Mouse (Mus musculus): ENCODE results near the gene Krtap2-4.
"Not testable (repeated sequence)": the region's sequence is repeated elsewhere in the genome, so short reads cannot be mapped to it uniquely, and the experiment has no call there.

Gene Krtap2-4

DNA sequence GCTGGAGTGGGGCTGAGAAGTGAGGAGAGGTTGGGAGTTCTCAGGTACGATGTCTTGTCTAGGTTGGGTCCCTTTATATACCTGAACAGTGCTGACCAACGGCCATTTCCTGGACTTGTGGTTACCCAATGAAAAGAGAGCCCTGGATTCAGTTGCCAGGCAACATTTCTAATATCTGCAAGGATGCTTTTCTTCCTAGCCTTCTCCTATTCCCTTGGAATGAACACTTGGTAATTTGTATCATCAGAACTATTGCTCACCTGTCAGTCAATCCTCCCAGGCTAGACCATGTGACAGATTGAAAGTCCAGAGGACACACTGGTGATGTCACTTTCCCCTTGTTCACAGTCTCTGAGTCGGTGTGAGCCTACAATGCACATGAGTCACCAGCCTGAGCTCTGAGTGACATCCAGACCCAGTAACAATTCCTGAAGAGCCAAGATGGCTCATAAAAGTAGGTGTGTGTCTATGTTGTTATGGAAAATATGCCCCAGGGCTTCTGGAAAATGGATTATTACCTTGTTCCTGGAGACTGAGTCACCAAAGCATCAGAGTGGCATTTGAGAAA, at the start of gene Krtap2-4:
Gene Krtap2-4, minus strand, starts transcription at position 51 of the 568 bp plus-strand sequence.
- no peak for DNase-seq

DNA sequence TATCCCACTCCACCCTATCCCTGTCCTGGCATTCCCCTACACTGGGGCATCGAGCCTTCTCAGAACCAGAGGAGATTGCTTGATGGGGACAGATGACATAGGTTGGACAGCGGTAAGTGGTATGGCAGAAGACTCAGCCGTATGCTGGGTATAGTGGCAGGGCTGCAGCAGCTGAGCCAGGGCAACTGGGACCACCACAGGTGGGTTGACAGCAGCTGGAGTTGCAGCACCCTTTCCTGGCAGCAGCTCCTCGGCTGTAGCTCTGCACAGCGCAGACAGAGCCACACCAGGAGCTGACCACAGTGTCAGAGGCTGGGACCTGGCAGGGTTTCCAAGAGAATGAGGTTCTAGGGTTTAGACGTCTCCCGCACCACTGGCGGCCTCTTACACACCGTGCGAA, 48.2 kb upstream of the Krtap2-4 start:
- no peak for DNase-seq

DNA sequence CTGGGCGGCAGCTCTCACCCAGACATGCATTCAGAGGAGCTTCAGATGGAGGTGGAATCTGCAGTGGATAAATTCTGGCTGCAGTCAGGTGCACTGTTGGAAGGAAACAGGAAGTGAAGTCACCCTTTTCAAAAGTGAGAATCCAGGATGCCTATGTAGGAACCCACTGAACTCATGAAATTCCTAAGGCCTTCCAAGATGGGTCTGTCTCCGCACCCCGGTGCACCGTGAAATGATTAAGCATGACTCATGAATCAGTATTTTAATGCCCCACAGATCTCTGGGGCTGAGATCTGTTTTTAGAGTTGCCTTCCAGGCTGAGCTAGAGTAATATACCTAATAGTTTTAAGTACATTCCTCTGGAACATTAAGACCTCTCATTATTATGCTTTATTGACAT, 44.6 kb upstream of the Krtap2-4 start:
- DNase-seq = no peak

DNA sequence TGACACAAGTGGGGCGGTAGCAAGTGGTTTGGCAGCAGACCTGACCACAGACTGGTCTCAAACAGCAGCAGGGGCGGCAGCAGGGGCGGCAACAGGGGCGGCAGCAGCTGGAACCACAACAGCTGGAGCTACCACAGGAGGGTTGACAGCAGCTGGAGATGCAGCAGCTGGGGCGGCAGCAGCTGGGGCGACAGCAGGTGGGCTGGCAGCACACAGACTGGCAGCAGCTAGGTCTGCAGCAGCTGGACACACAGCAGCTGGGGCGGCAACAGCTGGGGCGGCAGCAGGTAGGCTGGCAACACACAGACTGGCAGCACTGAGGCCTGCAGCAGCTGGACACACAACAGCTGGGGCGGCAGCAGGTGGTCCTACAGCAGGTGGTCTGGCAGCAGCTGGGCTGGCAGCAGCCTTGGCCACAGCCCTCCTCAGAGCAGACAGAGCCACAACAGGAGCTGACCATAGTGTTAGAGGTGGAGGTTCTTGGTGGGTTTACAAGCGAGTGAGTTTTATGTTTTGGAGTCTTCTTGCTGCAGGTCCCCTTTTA, 43.9 kb upstream of the Krtap2-4 start, which contains the start of gene Gm11563:
Gene Gm11563, minus strand, starts transcription at position 494 of the 544 bp plus-strand sequence.
- not testable (repeated sequence) for DNase-seq

DNA sequence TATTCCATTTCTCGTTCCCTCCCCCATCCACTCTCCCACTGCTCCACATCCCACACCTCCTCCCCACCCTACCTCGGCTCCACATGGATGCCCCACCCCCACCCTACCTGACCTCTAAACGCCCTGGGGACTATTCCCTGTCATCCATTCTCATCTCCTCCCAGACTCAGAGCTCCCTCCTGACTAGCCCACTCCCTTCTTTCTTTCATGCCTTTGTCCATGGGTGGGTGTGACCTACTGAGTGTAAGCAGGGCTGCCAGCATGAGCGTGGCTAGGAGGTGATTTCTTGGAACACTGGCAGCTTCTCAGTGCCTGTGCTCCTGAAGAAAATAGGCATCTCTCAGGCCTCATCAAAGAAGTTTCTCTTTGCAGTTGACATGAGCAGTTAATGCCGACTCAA, 42.4 kb upstream of the Krtap2-4 start:
- DNase-seq = no peak

DNA sequence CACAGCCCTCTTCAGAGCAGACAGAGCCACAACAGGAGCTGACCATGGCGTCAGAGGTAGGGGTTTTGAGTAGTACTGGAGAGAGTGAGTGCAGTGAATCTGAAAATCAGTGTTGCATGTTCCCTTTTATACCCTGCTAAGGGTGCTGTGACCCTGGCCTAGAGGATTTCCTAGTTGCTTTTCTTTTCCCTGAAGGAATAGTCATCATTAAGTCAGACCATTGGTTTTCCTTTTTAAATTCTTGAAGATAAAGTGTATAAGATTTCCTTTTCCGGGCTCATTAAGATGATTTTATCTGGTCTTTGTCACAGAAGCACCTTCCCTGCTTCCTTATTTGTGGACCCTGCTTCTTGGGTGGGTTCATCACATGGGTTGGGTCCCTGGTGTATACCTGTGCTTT, 35.5 kb upstream of the Krtap2-4 start, which contains the start of gene Gm11555:
Gene Gm11555, minus strand, starts transcription at position 101 of the 400 bp plus-strand sequence.
- no peak for DNase-seq

DNA sequence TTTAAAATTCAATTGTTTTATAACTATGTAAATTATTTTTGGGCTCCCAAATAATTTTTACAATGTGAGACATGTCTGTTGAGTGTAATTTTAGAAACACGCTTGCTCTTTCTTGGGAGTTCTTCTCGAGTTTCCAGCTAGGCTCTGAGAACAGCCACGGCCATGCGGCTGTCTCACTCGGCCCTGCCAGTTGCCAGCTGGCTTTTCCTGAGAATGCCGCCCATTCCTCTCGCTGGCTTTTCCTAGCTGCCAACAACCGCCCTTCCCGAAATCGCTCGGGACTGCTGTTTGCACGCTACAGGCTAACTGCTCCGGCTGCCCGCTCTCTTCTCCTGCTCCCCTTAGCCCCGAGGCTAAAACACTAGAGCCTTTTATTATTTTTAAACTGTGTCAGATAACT, 31.8 kb upstream of the Krtap2-4 start:
- DNase-seq = no peak

DNA sequence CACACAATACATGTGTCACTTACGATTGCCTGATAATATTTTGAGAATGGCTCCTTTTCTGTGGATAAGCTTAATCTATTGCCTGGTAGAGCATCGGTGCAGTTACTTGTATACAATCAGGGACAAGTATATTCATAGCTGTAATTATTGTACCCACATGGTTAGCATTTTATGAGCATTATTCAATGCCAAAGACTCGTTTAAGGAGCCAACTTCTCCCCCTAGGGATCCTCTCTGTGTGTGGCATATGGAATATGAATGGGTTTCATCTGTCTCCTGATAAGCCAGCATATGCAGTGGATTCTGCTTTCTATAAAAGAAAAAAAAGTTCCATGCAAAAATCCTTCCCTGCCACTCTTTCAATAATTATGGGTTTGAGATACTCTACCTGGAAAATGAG, 29.7 kb upstream of the Krtap2-4 start:
- no peak for DNase-seq

DNA sequence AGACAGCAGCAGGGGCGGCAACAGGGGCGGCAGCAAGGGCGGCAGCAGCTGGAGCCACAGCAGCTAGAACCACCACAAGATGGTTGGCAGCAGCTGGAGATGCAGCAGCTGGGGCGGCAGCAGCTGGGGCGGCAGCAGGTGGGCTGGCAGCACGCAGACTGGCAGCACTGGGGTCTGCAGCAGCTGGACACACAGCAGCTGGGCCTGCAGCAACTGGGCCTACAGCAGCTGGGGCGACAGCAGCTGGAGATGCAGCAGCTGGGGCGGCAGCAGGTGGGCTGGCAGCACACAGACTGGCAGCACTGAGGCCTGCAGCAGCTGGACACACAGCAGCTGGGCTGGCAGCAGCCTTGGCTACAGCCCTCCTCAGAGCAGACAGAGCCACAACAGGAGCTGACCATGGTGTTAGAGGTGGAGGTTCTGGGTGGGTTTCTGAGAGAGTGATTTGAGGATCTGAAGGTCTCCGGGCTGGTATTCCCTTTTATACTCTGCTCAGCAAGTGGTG, 29.0 kb upstream of the Krtap2-4 start, which contains the start of gene Krtap4-7:
Gene Krtap4-7, minus strand, starts transcription at position 455 of the 505 bp plus-strand sequence.
- DNase-seq = not testable (repeated sequence)

DNA sequence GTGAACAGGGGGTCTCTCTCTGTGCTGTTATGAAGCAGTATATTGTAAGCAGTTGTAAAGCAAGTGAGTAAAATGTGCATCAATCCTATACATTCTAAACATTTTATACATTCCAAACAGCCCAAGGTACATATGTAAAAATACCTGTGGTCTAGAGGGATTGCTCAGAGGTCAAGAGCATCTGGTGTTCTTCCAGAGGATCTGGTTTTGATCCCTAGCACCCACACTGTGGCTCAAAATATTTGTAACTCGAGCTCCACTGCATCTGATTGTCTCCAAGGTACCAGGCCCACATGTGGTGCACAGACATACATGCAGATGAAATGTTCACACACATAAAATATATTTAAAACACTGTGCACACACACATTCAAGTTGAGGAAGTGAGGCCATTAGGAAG, 26.3 kb upstream of the Krtap2-4 start:
- DNase-seq = no peak

DNA sequence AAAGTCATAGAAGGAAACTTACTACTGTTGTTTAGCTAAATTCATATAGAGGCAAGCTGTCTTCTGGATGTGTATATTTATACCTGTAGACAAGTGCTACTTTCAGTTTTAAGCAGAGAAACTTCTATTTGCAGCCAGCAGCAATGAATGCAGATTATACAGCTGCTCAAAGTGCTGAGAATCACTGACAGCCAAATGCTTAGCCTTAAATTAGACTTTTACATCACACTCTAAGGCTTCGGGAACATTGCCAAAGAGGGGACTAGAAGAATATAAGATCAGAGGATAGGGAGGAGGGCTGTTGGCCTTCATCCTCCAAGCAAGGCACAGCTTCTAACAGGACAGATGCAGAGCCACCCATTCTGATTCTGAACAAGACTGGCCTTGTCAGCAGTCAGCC, 22.4 kb upstream of the Krtap2-4 start:
- no peak for DNase-seq

DNA sequence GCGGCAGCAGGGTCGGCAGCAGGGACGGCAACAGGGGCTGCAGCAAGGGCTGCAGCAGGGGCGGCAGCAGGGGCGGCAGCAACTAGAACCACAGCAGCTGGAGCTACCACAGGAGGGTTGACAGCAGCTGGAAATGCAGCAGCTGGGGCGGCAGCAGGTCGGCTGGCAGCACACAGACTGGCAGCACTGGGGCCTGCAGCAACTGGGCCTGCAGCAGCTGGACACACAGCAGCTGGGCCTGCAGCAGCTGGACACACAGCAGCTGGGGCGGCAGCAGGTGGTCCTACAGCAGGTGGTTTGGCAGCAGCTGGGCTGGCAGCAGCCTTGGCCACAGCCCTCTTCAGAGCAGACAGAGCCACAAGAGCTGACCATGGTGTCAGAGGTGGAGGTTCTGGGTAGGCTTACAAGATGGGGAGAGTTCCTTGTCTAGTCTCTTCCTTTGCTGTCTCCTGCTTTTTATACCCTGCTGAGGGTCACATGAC, 20.0 kb upstream of the Krtap2-4 start, which contains the start of gene Krtap4-2:
Gene Krtap4-2, minus strand, starts transcription at position 432 of the 482 bp plus-strand sequence.
- DNase-seq = no peak

DNA sequence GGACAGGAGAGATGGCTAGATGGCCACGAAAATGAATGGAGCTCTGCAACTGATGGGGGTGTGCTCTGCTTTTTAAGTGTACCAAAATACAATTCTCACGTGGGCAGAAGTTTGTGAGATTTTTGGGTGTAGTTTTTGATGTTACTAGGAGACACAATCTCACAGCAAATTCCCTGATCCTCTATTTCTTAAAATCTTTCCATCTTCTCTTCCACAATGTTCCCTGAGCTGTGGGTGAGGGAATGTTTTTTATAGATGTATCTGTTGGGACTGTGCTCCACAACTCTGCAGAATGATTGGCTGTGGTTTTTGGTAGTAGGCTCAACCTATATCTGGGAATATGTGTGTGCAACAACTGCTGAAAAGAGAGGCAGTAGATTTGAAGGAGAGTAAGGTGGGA, 18.6 kb upstream of the Krtap2-4 start:
- no peak for DNase-seq

DNA sequence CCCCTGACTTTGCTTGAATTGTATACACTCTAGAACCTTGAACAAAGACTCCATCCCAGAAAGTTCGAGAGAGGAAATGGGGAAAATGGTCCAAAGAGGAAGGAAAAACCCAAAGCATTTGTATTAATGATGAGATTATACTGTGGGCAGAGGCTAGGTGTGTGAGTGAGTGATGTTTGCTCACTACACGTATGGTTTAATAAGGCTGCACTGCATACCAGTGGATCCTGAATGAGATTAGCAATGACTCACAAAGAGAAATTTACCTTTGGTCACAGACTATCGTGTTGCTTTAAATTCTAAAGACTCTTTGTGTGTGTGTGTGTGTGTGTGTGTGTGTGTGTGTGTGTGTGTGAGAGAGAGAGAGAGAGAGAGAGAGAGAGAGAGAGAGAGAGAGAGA, 16.2 kb upstream of the Krtap2-4 start:
- DNase-seq = no peak

DNA sequence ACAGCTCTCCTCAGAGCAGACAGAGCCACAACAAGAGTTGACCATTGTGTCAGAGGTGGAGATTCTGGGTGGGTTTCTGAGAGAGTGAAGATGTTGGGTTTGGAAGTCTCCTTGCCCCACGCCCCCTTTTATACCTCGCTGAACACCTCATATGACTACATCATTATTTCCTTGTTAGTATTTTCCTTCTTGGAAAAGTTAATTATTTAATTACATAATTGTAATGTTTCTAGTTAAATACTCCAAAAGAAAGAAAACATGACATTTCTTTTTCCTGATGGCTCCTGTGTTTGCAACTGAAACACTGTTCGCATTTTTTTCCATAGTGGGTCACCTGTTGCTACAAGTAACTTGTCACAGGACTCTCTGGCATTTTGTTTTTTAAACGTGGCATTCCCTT, 13.5 kb upstream of the Krtap2-4 start, which contains the start of gene Krtap4-1:
Gene Krtap4-1, minus strand, starts transcription at position 101 of the 400 bp plus-strand sequence.
- no peak for DNase-seq

DNA sequence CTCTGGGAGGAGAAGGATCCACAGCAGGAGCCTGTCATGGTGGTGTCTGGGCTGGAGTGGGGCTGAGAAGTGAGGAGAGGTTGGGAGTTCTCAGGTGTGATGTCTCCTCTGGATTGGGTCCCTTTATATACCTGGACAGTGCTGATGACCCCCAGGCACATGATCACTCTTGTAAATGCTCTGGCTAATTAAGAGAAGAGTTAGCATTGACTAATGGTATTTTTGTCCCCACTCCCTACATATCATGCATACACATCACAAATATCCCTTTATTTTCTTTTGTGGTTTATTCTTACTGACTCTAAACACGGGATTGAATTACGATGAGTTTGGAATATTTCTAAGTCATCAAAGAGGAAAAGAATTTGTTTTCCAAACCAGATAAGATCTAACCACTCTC, 5.7 kb upstream of the Krtap2-4 start, which contains the start of gene Gm11562:
Gene Gm11562, minus strand, starts transcription at position 101 of the 400 bp plus-strand sequence.
- DNase-seq = no peak

DNA sequence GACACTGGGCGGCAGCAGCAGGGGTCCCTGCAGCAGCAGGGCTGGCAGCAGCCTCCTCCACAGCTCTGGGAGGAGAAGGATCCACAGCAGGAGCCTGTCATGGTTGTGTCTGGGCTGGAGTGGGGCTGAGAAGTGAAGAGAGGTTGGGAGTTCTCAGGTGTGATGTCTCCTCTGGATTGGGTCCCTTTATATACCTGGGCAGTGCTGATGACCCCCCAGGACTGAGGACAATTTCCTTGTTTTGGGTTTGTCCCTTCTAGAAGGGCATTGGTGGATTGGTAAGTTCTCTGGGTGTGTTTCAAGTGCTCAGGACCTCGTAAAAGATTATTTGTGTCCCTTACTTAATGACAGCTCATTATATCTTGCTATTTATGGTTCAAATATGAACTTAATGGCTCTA, 4.6 kb downstream of the Krtap2-4 start, which contains the start of gene Gm11937:
Gene Gm11937, minus strand, starts transcription at position 101 of the 400 bp plus-strand sequence.
- not testable (repeated sequence) for DNase-seq

DNA sequence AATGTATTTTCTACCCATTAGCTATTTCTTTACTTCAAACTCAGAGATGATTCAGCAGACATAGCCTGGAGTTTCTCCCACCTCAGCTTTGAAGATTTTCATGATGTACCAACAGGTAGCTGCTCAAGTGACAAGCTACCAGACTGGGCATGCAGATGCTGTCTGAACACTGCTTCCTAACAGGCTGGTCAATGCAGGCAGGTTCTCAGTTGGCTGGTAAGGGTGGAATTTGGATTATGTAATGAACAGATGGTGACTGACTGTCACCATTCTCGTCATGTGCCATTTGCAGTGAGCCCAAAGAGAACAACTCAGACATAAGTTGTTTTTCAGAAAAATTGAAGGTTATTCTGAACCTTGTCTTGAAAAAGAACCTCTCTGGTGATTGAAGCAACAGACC, 5.5 kb downstream of the Krtap2-4 start:
- DNase-seq = no peak

DNA sequence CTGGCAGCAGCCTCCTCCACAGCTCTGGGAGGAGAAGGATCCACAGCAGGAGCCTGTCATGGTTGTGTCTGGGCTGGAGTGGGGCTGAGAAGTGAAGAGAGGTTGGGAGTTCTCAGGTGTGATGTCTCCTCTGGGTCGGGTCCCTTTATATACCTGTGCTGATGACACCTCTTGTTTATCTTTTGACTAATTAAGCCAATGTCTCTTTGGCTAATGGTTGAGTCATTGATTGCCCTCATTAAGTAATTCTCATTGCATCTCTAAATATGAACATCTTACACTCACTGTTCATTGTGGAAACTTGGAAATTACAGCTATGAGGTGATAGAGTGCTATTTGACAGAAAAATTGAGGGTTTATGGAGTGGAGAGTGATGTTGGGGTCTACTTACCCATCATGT, 11.4 kb downstream of the Krtap2-4 start, which contains the start of gene Gm11938:
Gene Gm11938, minus strand, starts transcription at position 101 of the 400 bp plus-strand sequence.
- DNase-seq = not testable (repeated sequence)

DNA sequence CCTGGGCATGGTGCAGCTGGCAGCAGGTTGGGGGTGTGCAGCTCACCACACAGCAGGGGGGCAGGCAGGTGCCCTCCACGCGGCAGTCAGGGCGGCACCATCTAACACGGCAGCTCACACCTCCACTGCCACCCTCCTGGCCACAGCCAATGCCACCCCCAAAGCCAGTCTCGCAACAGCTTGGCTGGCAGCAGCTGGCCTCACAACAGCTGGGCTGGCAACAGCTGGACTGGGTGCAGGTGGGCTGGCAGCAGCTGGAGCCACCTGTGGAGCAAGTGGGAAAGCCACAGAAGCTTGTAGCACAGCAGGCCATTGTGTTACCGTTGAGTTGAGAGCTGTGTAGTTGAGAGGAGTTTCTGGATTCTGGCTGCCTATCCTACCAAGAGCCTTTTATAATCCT, 16.9 kb downstream of the Krtap2-4 start, which contains the start of gene Krtap9-3:
Gene Krtap9-3, minus strand, starts transcription at position 364 of the 400 bp plus-strand sequence.
- DNase-seq = not testable (repeated sequence)

DNA sequence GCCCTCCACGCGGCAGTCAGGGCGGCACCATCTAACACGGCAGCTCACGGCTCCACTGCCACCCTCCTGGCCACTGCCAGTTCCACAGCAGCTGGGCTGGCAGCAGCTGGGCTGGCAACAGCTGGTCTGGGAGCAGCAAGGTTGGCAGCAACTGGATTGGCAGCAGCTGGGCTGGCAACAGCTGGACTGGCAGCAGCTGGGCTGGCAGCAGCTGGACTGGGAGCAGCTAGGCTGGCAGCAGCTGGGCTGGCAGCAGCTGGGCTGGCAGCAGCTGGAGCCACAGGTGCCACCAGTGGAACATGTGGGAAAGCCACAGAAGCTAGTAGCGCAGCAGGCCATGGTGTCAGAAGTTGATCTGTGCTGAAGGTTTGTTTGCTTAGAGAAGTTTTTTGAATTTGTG, 23.7 kb downstream of the Krtap2-4 start, which contains the start of gene Krtap1-3:
Gene Krtap1-3, minus strand, starts transcription at position 359 of the 400 bp plus-strand sequence.
- no peak for DNase-seq

DNA sequence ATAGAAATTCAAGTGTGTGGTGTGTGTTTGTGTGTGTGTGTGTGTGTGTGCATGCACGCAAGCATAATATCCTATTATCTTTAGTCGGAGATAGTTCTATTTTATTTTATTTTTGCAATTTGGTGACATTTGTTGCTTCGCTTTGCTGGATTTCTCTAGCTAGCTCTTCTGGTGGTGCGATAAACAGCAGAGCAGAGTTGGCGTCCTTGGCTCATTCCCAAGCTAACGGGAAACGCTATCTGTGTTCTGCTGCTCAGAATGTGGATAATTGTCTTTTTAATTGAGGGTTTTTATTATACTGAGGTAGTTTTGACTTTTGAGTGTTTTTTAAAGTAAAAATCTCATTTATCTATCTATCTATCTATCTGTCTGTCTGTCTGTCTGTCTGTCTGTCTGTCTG, 29.6 kb downstream of the Krtap2-4 start:
- no peak for DNase-seq

DNA sequence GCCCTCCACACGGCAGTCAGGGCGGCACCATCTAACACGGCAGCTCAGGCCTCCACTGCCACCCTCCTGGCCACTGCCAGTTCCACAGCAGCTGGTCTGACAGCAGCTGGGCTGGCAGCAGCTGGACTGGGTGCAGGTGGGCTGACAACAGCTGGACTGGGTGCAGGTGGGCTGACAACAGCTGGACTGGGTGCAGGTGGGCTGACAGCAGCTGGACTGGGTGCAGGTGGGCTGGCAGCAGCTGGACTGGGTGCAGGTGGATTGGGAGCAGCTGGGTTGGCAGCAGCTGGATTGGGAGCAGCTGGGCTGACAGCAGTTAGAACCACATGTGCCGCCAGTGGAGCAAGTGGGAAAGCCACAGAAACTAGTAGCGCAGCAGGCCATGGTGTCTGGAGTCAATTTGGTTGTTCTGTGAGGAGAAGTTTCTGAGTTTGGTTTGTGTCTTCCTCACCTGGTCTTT, 31.4 kb downstream of the Krtap2-4 start, which contains the start of gene Krtap1-4:
Gene Krtap1-4, minus strand, starts transcription at position 410 of the 460 bp plus-strand sequence.
- DNase-seq = no peak

All from kidney, postnatal 14 days (tissue).